Mouse (Mus musculus) forelimb bud, embryonic 11.5 days (tissue): ENCODE results near the gene Clec1a.
"Not testable (repeated sequence)": the region's sequence is repeated elsewhere in the genome, so short reads cannot be mapped to it uniquely, and the experiment has no call there.

Source experiments
- DNase-seq: peaks from one replicate; pipeline ENCODE4 v3.0.0-alpha.2; 2012; ENCODE audit warnings: low read depth, low spot score

The Clec1a gene

DNA sequence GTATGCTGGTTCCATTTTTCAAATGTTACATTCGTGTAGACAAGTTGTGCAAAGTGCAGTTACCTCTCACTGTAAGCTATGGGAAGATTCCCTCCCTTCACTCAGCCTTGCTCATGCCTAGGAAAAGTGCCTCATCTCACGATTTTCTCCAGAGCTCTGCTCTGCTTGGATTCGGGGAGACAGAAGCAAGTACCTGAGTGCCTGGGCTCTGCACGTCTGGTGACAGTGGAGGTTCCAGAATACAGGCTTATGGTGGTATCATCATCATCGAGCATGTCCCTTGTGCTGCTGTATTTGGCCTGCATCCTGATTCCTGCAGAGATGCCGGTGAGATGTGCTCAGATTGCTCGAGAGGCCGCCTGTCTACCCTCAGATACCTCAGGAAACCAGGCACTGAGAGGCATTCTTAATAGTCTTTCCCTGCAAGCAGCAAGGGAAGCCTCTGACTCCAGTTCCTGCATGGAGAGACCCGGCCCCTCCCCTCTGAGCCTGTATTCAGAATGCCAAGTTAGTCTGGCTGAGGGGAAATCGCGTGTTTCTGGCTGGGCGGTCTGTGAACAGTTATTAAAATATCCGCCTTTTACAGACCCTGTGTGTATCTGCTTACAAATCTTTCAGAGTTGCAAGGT is at the start of gene Clec1a:
TSS of gene Clec1a (minus strand) at position 590 of the 629 bp plus-strand sequence.
- DNase-seq = no peak

DNA sequence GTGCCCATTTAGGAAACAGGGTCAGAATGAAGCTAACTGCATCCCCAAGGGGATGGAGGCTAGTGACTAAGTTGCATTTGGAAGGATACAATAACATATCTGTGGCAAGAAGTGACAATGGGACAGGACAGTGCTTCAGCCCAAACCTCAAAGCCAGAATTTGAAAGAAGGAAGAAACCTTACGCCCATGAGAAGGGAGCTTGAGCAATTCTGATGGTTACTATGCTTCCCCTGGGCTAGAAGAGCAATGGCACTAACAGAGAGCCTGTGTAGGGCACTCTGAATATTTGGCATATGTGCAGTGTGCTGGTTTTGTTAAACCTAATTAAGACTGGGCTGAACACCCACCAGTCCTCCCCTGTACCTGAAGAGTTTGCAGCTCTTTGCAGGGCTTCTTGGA is 47.7 kb upstream of the Clec1a start:
- DNase-seq = not testable (repeated sequence)

DNA sequence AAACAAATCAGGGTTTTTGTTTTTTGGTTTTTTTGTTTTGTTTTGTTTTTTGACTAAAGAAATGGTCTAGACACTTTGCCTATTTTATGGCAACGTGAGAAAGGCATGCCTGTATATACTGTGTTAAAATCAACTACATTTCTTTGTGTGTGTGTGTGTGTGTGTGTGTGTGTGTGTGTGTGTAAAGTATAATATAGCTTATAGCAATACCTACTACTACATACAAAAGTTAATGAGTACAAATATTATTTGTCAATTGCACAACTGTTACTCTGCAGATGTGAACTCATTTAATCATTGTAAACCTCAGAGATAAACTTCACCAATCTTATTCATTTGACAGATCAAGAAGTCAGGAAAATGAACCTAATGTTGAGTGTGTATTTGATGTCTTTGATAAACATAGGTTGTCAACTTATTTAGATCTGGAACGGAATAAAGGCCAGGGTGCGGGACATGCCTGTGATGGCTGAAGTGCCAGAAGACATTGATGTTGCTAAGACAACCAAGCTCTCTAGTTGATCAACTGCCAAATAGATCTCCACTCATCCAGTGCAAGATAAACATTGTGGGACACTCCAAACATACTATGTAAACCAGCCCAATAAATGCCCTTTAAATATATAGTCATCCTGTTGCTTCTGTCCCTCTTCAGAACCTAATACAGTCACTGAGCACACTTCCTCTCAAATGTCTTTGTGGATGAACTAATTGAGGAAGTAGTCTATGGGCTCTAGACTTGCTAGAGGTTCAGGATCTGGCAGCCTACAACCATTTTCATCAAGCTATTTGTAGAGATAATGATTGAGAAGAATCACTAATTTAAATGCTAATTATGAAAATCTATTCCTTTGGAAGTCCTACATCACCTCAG is 45.8 kb upstream of the Clec1a start:
- DNase-seq = no peak

DNA sequence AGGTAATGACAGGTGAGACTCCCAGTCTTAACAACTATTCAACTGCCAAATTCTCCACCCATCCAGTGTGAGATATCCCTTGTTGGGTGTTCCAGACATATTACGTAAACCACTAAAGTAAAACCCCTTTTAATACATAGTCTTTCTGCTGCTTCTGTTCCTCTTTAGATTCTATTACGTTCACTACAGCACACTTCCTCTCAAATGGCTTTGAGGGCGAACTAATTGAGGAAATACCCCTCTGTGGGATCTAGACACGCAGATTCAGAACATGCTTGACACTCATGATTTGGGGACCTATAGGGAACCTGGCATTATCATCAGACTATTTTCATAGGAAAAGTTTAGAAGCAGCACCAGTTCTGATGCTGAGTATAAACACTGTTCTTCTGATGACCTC is 43.1 kb upstream of the Clec1a start:
- DNase-seq = no peak

DNA sequence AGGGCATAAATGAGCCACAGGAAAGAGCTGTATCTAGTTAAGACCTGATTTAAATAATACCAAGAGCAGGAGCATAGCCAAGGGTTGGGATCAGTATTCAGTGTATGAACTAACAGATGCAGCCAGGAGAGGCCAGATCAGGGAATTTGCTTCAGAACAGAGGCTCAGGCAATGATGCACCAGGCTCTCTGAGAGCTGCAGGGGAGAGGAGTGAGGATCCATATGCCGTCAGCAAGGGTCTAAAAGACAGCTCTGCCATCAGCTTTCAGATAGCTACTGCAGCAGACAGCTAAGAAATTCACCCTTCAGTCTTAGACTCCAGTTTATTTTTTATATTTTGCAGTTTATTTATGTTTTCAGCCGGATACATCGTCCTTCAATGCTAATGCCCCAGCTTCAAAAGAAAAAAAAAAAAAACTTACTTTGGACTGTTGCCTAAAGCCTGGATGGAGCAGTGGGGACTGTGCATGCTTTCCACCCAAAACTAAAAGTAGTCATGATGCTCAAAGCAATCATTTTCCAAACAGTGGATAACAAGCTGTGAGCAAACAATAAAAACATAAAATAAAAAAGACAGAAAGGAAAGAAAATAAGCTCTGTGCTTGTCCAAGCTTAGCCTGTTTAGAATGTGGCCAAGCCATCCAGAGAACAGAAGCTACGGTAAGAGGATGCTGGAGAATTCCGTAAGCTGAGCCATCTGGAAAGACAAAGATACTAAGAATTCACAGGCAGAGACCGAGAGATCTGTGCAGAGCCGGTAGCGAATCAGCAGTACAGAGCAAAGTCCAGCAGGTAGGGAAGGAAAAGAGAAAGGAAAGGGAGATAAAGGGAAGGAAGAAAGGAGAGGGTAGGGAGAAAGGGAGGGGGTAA is 28.5 kb upstream of the Clec1a start:
- DNase-seq = no peak

DNA sequence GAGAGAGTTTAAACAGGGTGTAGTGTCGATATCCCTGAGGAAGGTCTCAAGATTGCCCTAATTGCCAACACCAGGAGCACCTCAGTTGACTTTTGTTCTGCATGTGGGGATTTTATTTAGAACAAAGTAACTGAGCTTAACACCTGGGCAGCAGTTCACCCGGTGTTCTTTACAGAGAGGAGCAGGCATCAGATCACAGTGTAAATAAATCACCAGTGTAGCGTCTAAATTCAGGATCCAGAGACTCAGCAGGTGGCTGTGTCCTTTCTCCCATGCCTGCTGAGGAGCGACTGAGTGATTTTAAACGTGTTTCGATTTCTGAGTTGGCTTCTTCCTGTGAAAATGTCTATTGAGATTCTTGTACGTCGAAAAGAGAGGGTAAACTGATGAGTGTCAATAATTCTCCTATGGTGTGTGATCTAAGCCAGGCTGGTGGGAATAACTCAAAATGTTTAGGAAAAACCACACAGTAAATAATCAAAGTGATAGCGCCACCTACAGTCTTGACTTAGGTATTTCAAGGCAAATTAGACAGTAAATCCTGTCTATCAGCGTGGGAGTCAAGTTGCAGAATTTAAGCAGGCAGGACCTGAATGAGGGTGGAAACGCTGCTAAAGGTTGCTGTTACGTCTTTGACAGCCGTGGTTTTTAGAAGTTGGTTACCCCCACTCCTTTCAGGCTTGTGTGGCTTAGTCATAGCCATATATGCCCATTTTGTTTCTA is 24.8 kb upstream of the Clec1a start:
- DNase-seq = peak; percentile 25

DNA sequence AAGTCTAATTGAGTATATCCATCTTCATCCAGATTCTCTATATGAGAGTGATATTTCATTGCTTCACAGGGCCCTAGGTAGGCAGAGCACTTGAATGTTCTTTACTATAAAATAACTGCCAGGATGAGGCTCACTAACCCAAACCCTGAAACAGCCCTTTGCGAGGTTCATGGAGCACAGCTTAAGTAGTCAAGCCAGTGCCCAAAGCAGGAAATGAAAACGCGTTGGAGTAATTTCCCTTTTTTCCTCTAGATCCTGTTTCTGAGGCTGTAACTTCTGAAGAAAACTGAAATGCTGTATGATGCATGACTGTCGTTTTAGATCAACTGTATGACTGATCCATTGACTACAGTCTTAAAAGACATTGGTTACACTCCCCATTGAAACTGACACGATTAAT is 20.8 kb upstream of the Clec1a start:
- no peak for DNase-seq

DNA sequence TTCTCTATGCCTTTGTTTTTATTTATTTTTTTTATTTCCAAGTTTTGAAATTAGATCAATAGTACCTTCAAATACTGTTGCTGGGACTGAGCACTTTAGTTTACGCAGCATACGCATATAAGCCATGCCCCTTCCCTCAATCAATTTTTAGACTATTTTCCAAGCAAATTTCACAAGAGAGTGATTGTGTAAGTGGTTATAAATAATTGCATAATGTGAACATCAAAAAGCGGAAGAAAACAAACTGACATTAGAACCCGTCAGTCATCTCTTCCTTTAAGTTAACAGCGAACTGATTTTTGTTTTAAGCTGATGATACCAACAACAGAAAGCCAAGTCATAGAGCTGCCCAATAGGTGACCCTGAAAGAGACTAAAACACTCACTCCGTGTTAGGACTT is 19.6 kb upstream of the Clec1a start:
- no peak for DNase-seq

DNA sequence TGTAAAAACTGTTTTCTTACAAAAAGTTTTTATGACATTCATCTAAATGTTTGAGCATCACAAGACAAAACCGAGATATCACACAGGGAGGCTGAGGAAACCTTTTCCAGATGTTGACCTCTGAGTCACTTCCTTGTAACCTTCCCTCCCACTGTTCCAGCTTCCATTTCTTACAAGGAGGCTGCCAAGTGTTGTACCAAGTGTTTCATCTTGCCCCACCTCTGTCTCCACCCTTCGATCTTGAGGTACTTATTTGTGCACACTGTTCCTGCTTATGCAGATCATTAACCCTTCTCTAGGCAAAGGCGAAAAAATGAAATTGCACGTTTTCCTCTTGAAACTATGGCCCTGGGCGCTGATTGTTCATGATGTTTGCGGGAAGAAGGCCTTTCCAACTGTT is 2.1 kb downstream of the Clec1a start:
- no peak for DNase-seq

DNA sequence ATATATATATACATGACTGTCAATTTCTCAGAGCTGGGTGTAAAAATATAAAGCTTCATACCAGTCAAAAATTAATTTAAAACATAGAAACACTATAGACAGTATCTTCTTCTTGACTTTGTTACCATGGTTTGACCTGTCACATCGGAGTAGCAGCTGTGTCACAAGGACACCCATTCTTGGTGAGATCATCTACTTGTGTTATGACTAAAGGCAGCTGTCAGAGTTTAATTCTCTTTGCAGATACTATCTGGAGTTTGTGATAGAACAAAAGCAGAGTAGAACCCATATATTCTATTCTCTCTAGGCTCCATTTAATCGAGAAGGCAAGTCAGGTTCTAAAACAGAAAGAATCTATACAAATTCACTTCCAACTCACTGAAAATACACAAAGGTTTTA is 13.8 kb downstream of the Clec1a start:
- DNase-seq = no peak

DNA sequence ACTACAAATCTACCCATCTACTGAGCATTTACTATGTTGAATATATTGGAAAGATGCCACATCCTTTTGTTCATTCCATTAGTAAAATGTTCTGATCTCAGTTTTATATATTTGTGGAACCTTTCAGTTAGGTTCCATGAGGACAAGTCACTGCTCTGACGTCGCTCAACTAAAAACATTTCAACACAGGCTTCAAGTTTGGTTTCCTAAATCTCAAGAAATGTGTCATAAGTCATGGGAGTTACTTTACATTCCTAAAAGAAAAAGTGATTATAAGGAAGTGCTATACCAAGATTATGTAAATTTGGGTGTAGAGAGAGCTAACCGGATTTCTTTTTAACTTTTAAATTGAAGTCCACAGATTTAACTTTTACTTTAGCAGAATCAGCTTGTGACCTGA is 15.8 kb downstream of the Clec1a start:
- no peak for DNase-seq

DNA sequence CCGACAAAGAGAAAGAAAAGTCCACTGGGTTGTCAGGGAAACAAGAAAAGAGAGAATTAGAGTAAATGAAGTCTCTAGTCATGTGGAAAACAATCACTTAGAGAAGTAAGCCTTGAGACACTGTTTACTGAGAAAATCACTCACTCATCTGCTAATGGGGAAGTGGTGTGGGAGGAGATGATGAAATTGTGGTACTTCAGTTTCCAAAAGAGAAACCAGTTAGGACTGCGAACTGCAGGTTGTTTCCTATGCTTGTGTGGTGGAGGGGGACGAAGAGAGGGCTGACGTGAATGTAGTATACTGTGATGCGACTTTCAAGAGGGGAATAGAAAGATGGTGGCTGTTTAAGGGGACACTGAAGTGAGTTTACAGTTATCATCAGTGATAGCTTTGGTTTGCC is 17.6 kb downstream of the Clec1a start:
- no peak for DNase-seq

DNA sequence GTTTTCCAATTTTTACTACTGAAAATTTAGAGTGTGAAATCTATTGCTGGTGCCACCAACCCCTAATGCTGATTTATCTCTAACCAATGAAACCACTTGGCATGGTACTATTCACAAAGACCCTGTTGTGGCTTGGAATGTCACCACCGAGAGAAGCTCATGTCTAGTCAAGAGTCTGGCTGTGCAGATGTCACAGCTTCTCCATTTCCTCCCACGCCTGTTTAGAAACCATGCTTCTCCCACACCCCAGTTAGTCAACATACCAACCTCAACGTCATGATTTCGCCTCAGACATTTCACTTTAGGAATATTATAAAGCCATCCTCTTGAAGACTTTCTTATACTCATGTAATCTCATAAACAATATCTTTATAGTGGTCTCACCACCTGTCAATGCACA is 24.5 kb downstream of the Clec1a start:
- no peak for DNase-seq

DNA sequence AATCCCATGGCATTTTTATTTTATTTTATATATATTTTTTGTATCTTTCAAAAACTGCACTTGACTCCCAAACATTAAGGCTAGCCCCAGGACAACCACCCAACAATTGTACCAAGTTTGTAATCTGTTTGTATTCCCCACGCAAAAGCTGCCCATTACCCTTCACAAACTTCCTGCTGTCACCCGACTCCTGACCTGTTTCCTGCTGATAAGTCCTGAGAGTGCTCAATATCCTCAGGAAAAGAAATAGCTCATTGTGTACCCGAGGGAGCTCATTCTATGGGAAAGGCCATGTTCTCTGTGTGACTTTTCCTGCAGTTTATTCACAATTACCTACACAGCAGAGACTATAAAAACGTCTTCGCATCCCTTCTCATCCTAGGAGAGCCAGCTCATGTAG is 26.0 kb downstream of the Clec1a start:
- DNase-seq = no peak

DNA sequence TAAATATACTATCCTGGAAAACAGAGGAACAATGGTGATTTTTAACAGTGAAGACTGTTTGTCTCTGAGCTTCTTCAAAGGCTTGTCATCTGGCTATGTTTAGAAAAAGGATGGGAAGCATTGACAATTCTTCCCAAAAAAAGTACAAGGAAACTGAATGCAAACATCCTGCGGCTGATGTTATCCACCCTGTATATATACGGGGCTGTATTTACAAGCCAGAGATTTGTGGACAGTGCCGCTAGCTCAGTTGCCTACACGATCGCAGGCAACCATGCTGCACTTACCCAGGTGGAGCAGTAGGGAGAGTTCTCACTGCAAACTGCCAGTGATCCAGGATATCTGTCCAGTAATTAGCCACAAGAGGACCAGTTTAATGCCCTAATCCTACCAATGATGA is 26.6 kb downstream of the Clec1a start:
- no peak for DNase-seq

DNA sequence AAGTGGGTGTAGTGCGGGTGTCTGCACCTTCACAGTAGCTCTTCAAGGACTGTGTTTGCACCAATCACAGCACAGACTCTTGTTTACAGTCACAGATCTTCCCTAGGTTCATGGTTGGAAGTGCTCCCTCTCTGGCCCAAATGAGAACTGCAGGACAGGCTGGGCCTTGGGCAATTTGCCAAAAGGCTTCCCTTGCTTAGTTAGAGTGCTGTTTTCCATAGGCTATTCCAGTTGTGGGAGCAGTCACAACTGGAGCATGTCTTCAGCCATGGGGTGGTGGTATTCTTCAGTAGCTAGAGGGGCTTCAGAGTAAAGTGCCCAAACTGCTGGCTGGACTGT is 28.1 kb downstream of the Clec1a start:
- peak; percentile 70 for DNase-seq

DNA sequence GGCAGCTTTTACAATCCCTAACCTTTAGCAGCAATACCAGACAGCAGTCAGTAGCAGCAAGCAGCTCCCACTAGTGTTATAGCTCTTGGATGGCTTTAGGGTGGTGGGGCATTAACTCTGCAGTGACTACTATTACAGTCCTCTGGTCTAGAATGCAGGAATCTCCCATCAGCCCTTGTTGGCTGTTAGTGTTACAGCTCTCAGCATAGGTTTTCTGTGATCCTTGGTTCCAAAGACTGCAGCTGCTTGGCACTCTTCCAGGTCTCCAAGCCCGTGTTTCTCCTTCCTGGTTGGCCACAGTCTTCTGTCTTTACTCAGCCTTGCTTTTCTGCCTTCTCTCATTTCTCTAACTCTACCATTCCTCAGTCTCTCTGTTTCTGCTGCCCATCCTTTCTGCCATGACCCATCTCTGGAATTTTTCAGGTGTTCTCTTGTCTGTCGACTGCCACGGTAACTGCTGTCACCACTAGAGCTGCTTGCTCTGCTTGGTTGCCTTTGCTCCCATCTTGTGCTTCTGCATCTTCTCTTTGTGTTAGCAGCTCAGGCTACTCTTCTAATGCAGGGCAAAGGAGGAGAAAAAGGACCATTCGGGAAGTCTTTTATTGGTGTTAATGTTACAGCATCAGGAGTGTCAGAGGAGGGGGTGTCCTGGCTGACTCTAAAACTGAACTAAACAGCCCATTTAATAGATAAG is 28.6 kb downstream of the Clec1a start:
- DNase-seq = no peak

DNA sequence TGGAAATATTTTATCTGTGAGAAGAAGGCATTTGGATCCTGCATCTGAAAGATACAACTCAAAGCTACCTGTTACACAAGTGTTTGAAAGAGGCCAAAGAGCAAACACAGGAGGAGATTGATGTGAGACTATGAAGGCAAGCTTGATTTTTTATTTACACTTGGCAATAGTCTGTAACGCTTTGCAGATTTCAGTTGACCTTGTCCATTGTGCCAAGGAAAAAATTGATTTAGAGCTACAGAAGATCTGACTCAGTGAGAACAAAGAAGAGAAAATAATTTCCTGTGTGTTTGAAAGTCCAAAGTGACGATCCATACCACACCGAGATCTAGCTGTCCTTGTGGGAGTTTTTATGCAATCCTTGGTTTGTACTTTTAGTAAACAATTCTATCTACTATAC is 29.5 kb downstream of the Clec1a start:
- DNase-seq = no peak

DNA sequence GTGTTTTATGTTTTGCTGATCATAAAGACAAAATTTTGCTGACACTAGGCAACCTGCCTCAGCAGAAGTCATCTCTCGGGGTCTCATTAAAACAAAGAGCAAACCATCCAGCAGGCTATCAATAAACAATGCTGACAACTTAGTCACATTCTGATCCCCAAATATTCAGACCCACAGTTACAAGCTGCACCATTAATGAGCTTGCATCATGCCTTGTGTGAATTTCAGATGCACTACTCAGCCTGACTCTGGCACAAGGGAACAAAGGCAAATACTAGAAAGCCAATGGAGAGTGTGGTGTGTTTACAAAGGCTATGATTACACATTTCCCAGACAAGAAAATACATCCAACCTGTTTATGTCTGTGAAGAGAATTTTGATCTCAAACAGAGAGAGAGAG is 37.6 kb downstream of the Clec1a start:
- DNase-seq = no peak

DNA sequence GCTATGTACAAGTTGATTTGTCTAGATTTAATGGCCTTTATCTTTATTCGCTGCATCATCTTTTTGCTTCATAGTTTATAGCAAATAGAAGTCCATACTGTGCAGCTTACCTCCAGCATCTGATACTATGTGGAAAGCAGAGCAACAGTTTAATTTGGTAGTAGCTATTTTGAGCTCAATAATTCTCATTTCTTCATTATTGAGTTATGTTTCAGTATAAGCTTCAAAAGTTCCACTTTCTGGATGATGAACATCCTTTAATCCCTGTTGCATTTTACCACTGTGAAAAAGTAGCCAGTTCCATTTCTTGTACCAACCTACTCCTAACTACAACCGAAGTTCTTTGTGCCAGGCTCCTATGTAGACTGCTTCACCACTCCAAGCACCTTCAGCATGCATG is 43.2 kb downstream of the Clec1a start, which contains the start of gene Clec9a:
TSS of gene Clec9a (plus strand) at position 301 of the 400 bp plus-strand sequence.
- DNase-seq = no peak

DNA sequence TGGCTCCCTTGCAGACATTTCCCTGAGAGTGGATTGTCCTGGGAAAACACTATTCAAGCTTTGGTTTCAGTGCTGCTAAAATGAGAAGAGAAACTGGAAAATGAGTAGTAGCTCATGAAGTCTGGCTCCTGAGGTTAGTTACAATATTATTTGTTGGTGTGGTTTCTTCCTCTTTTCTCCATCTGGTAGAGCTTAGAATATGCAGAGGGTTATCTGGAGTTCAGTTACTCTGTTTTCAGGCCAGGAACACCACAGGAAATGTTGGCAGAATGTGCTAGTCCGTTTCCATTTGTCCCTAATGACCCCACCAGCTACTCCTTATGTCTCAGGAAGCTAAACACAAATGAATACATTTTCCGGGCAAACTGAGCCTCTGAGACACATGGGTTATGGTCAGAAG is 44.5 kb downstream of the Clec1a start:
- no peak for DNase-seq
